Mouse (Mus musculus): ENCODE measurements around the gene Asb11. TPM values are rescaled to one million over a fixed set of nuclear protein-coding genes. Genes with fewer than 3 reads are reported as not detected.
A peak's percentile ranks its signal among the peaks of the same experiment; 100 is the strongest.

Gene Asb11
- total RNA-seq (2022) = 1 to 10 TPM; 1.5 to 4.2 (median 2.6) TPM

GRCm38 (mm10) chrX:164436709-164437108 is at the start of gene Asb11:
Gene Asb11 (plus strand): TSS chrX:164436994.
- no peak for DNase-seq (ENCODE audit: low spot score in 2 of 2)

- no peak for DNase-seq (ENCODE audit: low spot score in 2 of 2)
These were observed 42.7 kb upstream of the Asb11 start for GRCm38 (mm10) chrX:164394091-164394490.

GRCm38 (mm10) chrX:164398456-164398855 is 38.3 kb upstream of the Asb11 start:
- DNase-seq (ENCODE audit: low spot score in 2 of 2) = peak in 1 of 2 experiments; percentile 12

GRCm38 (mm10) chrX:164405080-164405649 is 31.6 kb upstream of the Asb11 start:
- no peak for DNase-seq (ENCODE audit: low spot score in 2 of 2)

- DNase-seq (ENCODE audit: low spot score in 2 of 2) = no peak
These were observed 30.4 kb upstream of the Asb11 start for GRCm38 (mm10) chrX:164406133-164407022.

GRCm38 (mm10) chrX:164408301-164408927 is 28.4 kb upstream of the Asb11 start:
- DNase-seq (ENCODE audit: low spot score in 2 of 2) = no peak

GRCm38 (mm10) chrX:164410562-164410961 is 26.2 kb upstream of the Asb11 start:
- DNase-seq (ENCODE audit: low spot score in 2 of 2) = no peak

GRCm38 (mm10) chrX:164416803-164417202 is 20.0 kb upstream of the Asb11 start:
- DNase-seq (ENCODE audit: low spot score in 2 of 2) = no peak

- DNase-seq (ENCODE audit: low spot score in 2 of 2) = no peak
These were observed 18.8 kb upstream of the Asb11 start for GRCm38 (mm10) chrX:164418008-164418407.

GRCm38 (mm10) chrX:164419471-164419939 is 17.3 kb upstream of the Asb11 start, which contains the start of gene Piga:
Gene Piga (plus strand): TSS chrX:164419787.
- DNase-seq (ENCODE audit: low spot score in 2 of 2) = peak; percentile 94 to 97

GRCm38 (mm10) chrX:164419955-164420354 is 16.8 kb upstream of the Asb11 start:
- no peak for DNase-seq (ENCODE audit: low spot score in 2 of 2)

- no peak for DNase-seq (ENCODE audit: low spot score in 2 of 2)
These were observed 16.3 kb upstream of the Asb11 start for GRCm38 (mm10) chrX:164420518-164420917.

GRCm38 (mm10) chrX:164424821-164425220 is 12.0 kb upstream of the Asb11 start:
- no peak for DNase-seq (ENCODE audit: low spot score in 2 of 2)

- DNase-seq (ENCODE audit: low spot score in 2 of 2) = no peak
These were observed 9.5 kb upstream of the Asb11 start for GRCm38 (mm10) chrX:164427295-164427694.

- DNase-seq (ENCODE audit: low spot score in 2 of 2) = no peak
These were observed 8.6 kb upstream of the Asb11 start for GRCm38 (mm10) chrX:164428224-164428623.

- no peak for DNase-seq (ENCODE audit: low spot score in 2 of 2)
These were observed 6.2 kb upstream of the Asb11 start for GRCm38 (mm10) chrX:164430621-164431020.

- no peak for DNase-seq (ENCODE audit: low spot score in 2 of 2)
These were observed 5.7 kb upstream of the Asb11 start for GRCm38 (mm10) chrX:164431133-164431532.

- DNase-seq (ENCODE audit: low spot score in 2 of 2) = no peak
These were observed 5.3 kb upstream of the Asb11 start for GRCm38 (mm10) chrX:164431541-164431940.

- DNase-seq (ENCODE audit: low spot score in 2 of 2) = no peak
These were observed 4.1 kb upstream of the Asb11 start for GRCm38 (mm10) chrX:164432682-164433081.

GRCm38 (mm10) chrX:164439462-164439861 is 2.7 kb downstream of the Asb11 start:
- DNase-seq (ENCODE audit: low spot score in 2 of 2) = no peak

- DNase-seq (ENCODE audit: low spot score in 2 of 2) = no peak
These were observed 3.3 kb downstream of the Asb11 start for GRCm38 (mm10) chrX:164440140-164440539.

- DNase-seq (ENCODE audit: low spot score in 2 of 2) = no peak
These were observed 3.9 kb downstream of the Asb11 start for GRCm38 (mm10) chrX:164440703-164441102.
